Mouse (Mus musculus) heart, embryonic 11.5 days (tissue): ENCODE measurements at regions not wholly inside any gene's neighbourhood (a gene's known extent, or its start where the extent isn't known, plus 50 kb on each side); places are given as distances from the start of the nearest gene placed in this dataset.

Experiments
- ATAC-seq: fragments of 200-750 bp; cut with Nextera tagmentation; replicated peaks from 2 replicates; pipeline ENCODE4 v1.8.0; 2017; ENCODE audit warnings: moderate library complexity; ENCODE audit not compliant: insufficient number of reproducible peaks, low FRiP score, low TSS enrichment
- H3K27ac ChIP-seq: fragments of 300-500 bp; sonication (generic); 2 replicates; pipeline ENCODE4 v1.5.1; 2014; ENCODE audit warnings: mild to moderate bottlenecking, low read depth, low read length
- H3K27me3 ChIP-seq: fragments of 300-500 bp; sonication (generic); 2 replicates; pipeline ENCODE4 v1.6.1; 2014; ENCODE audit warnings: mild to moderate bottlenecking, low read length, mixed read lengths; ENCODE audit not compliant: control insufficient read depth, insufficient read depth
- H3K36me3 ChIP-seq: fragments of 300-500 bp; sonication (generic); 2 replicates; pipeline ENCODE4 v1.6.1; 2014; ENCODE audit warnings: mild to moderate bottlenecking, low read length, moderate library complexity, mixed read lengths; ENCODE audit not compliant: control insufficient read depth, insufficient read depth
- H3K4me1 ChIP-seq: fragments of 300-500 bp; sonication (generic); 2 replicates; pipeline ENCODE4 v1.6.1; 2014; ENCODE audit warnings: low read length; ENCODE audit not compliant: control insufficient read depth, insufficient read depth
- H3K4me2 ChIP-seq: fragments of 300-500 bp; sonication (generic); 2 replicates; pipeline ENCODE4 v1.6.1; 2014; ENCODE audit warnings: mild to moderate bottlenecking, moderate library complexity
- H3K4me3 ChIP-seq: fragments of 300-500 bp; sonication (generic); 2 replicates; pipeline ENCODE4 v1.5.1; 2014; ENCODE audit warnings: low read depth, low read length
- H3K9ac ChIP-seq: fragments of 300-500 bp; sonication (generic); 2 replicates; pipeline ENCODE4 v1.6.1; 2014; ENCODE audit warnings: mild to moderate bottlenecking, low read depth, low read length, moderate library complexity
- H3K9me3 ChIP-seq: fragments of 300-500 bp; sonication (generic); replicated peaks from 2 replicates; pipeline ENCODE4 v1.6.1; 2016; ENCODE audit warnings: low read length; ENCODE audit not compliant: control insufficient read depth
- WGBS: fragments of 180-500 bp; shearing (Covaris S2); extraction: QIAGEN DNeasy Blood & Tissue Kit; methylation state at CpG from one replicate; pipeline ENCODE4 v1.1.7; 2014; ENCODE audit not compliant: insufficient replicate concordance; 5-methylcytosine and 5-hydroxymethylcytosine counted together

DNA sequence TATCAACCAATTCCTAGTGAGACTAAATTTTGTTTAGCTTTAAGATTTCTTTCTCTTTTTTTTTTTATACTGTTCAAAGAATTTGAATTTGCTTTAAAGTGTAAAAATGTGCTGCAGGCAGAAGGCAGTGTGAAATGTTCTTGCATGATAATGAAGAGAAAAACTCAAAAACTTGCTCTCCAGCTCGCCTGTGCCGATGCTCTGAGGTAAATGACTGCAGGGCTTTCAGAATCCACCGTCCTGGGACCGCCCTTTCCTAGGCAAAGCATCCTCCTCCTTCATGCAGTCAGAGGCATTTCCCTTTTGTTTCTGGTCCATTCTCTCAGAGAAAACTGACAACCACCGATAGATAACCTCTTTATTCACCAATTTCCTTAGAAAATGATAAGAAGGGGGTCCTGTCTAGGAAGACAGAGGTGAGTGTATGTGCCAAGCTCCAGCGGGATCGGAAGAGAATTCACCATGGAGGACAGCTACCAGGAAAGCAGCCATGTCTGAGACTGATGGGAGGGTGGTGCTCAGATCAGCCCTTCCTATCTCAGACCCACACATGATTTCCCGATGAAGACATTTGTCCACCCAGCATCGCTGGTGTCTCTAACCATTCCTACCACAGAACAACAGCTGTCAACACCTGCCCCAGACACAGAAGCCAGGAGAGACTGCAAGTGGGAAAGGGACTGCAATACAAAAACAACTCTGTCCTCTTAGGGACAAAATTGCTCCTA, 91.5 kb downstream of the 1700020N01Rik start:
- WGBS = 33% methylated on average over 9 of the region's 9 CpGs
- Histone ChIP-seq H3K4me1 (peaks cover 17% of the 10 kb centered on the region), H3K9me3 (no peaks in the 10 kb centered on the region), H3K27ac (peak overlapping the region; percentile 6; the same call in 1 of the 2 replicates), H3K9ac (no peak overlapping the region), H3K27me3 (no peaks in the 10 kb centered on the region), H3K36me3 (no peaks in the 10 kb centered on the region), H3K4me3 (no peak overlapping the region), H3K4me2 (no peak overlapping the region)
- ATAC-seq = no peak

DNA sequence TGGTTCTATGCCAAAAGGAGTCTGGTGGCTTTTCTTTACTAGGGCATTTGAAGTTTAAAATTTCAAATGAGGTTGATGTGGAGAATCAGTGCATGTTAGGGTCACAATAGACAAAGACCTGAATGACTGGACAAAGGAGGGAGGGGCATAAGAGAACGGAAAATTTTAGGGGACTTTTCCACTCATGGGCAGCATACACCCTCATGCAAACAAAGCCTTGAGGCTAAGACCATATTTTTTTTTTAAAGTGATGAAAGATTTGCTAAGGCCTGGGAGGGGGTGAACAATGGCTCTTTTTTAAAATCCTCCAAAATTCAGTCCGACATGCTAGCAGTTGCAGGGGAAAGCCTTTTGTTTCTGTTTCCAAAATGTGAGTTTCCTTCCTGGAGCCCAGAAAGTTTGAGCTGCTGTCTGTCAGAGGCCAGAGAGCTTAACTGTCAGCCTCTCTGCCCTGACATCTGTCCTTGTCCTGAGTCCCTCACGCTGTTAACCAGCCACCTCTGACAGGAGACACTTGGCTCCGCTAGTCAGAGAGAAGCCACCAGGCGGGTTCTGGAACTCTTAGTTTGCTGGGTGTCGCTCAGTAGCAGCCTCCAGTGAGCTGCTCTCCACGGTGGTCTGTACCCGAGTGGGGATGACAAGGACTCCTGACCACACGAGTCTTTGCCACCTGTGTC, 92.3 kb downstream of the 1700020N01Rik start:
- peak; percentile 61; the same call in 1 of the 2 replicates for ATAC-seq
- Histone ChIP-seq H3K27ac (peak overlapping the region; percentile 37), H3K4me3 (no peak overlapping the region), H3K4me2 (peak overlapping the region; percentile 6; the same call in 1 of the 2 replicates), H3K9me3 (no peaks in the 10 kb centered on the region), H3K9ac (no peak overlapping the region), H3K4me1 (peaks cover 17% of the 10 kb centered on the region), H3K27me3 (no peaks in the 10 kb centered on the region), H3K36me3 (no peaks in the 10 kb centered on the region)
- 21% methylated on average over 9 of the region's 9 CpGs for WGBS

DNA sequence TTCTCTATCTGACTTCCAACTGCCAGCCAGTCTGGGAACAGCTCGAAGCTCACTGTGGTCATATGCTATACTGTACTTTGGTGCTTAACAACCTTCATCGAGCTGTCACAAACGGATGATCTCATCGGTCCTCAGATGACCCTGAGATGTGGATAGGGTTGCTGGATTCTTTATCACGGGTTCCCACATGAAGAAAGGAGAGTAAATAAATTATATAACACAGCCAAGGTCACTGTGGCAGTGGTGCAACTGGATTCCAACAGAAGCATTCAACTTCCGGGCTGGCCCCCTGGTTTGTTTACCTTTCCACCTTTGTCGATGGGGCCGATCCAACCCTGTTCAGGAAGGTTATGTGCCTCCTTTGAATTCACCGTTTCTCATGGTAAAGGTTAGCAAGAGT, 93.1 kb downstream of the 1700020N01Rik start:
- 35% methylated on average over 9 of the region's 9 CpGs for WGBS
- H3K27ac ChIP-seq = no peak overlapping the region
- H3K9ac ChIP-seq = no peak overlapping the region
- no peak overlapping the region for H3K4me2 ChIP-seq
- H3K36me3 ChIP-seq = no peaks in the 10 kb centered on the region
- no peaks in the 10 kb centered on the region for H3K27me3 ChIP-seq
- H3K4me3 ChIP-seq = no peak overlapping the region
- no peaks in the 10 kb centered on the region for H3K9me3 ChIP-seq
- no peak for ATAC-seq
- H3K4me1 ChIP-seq = peaks cover 14% of the 10 kb centered on the region

DNA sequence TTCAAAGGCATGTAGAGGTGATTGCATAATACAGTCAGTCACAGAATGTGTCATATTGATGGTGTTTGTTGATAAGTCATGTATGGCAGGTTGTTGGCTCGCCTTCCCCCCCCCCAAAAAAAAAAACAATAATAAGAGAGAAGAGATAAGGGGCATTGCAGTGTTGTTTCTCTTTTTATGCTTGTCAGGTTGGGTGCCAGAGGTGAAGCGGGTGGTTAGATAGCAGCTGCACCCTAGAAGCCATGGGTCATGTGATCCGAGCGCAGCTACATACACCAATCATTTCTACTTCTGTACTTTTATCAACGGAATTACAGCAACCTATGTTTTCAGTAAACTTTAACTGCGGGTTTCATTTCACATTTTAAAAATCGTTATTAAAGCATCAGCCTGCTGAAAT, 94.5 kb downstream of the 1700020N01Rik start:
- Histone ChIP-seq H3K9ac (no peak overlapping the region), H3K9me3 (no peaks in the 10 kb centered on the region), H3K4me3 (no peak overlapping the region), H3K27ac (no peak overlapping the region), H3K4me1 (peaks cover 14% of the 10 kb centered on the region), H3K4me2 (no peak overlapping the region), H3K36me3 (no peaks in the 10 kb centered on the region), H3K27me3 (no peaks in the 10 kb centered on the region)
- no peak for ATAC-seq
- WGBS = 79% methylated on average over 7 of the region's 7 CpGs

DNA sequence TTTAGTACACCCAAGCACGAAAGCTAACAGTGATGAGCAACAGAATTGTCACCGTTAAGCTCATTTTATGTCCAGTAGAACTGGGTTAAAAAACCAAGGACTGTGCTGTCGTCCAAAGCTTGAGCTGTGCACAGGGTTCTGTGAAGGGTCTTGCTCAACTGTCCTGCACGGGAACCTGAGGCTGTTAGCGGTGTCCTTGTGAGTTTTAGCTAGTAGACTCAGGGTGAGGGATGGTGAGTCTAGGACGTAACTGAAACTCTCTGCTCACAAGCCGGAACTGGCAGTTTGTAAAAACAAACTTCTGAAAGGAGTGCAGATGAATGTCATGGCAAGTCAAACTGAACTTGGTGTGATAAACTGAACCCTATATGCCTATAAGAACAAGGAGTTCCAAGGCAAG, 95.6 kb downstream of the 1700020N01Rik start:
- WGBS = 72% methylated on average over 7 of the region's 7 CpGs
- H3K9me3 ChIP-seq = no peaks in the 10 kb centered on the region
- H3K4me3 ChIP-seq = no peak overlapping the region
- H3K27ac ChIP-seq = no peak overlapping the region
- H3K9ac ChIP-seq = no peak overlapping the region
- no peak overlapping the region for H3K4me2 ChIP-seq
- no peaks in the 10 kb centered on the region for H3K36me3 ChIP-seq
- H3K4me1 ChIP-seq = peaks cover 14% of the 10 kb centered on the region
- no peaks in the 10 kb centered on the region for H3K27me3 ChIP-seq
- no peak for ATAC-seq

DNA sequence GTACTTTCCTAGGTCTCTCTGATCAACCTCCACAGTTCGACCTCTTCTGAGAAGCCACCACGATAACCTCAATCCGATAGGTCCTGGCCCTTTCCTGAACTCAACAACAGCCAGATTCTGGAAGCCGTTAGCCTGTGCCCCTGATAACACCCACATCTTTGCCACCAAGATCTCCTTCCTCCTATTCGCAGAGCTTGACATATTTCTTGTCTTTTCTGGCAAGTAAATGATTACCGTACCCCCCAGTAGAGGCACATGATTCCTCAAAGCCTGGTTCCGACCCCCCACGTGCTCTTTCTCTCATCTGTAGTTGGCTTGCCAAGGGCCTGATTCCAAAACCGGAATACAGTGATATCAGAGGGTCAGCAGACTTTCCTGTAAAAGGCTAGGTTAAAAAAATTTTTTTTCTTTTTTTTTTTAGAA, 96.9 kb downstream of the 1700020N01Rik start:
- Histone ChIP-seq H3K36me3 (no peaks in the 10 kb centered on the region), H3K4me1 (peaks cover 8% of the 10 kb centered on the region), H3K9ac (no peak overlapping the region), H3K4me3 (no peak overlapping the region), H3K4me2 (no peak overlapping the region), H3K27ac (no peak overlapping the region), H3K9me3 (no peaks in the 10 kb centered on the region), H3K27me3 (no peaks in the 10 kb centered on the region)
- ATAC-seq = no peak
- 53% methylated on average over 9 of the region's 9 CpGs for WGBS

DNA sequence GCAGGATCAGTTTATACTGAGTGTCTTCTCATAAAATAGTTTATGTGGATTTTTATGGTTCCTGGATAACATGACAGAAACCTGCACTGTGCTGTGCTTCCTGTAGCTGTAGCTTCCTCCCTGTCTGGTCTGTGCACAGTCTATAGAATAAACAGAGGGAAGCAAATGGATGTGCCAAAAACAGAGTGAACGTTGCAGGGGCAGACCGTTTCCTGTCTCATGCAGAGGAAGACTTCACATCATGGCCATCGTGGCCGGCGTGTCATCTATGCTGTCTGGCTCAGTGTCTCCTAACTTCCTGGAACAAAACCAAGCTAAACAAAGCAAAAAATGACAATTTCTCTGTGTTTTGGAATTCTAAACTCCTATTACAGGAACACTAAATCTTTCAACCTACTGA, 102.2 kb downstream of the 1700020N01Rik start:
- Histone ChIP-seq H3K27me3 (no peaks in the 10 kb centered on the region), H3K36me3 (no peaks in the 10 kb centered on the region), H3K4me3 (no peak overlapping the region), H3K9ac (no peak overlapping the region), H3K27ac (no peak overlapping the region), H3K9me3 (no peaks in the 10 kb centered on the region), H3K4me1 (no peaks in the 10 kb centered on the region), H3K4me2 (no peak overlapping the region)
- WGBS = 53% methylated on average over 5 of the region's 5 CpGs
- ATAC-seq = no peak

DNA sequence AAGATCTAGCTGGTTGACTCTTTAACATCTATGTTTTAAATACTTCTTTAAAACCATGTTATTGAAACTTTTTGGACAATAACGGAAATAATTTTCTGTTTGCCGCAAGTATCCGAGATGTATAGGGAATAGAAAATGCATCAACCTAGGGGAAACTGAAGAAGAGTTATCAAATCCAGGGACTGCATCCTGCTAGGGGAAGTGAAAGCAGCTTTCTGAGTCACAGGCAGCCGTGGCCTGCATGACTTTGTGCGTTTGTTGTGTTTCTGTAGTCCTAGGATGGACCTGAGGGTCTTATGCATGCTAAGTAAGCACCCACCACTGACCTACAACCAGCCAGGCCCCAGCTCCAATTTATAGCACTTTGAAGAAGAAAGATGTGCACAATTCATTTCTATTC, 103.7 kb downstream of the 1700020N01Rik start:
- Histone ChIP-seq H3K4me3 (no peak overlapping the region), H3K27me3 (no peaks in the 10 kb centered on the region), H3K4me2 (no peak overlapping the region), H3K27ac (no peak overlapping the region), H3K4me1 (0 out of 2 replicates have a peak, but pooled peaks cover 4% of the 10 kb centered on the region), H3K9me3 (no peaks in the 10 kb centered on the region), H3K36me3 (no peaks in the 10 kb centered on the region), H3K9ac (no peak overlapping the region)
- ATAC-seq = no peak
- WGBS = 79% methylated on average over 5 of the region's 5 CpGs
